Mouse (Mus musculus) neutrophil, adult 5-6 weeks (primary cell): Measurements from ENCODE around the gene Pgm5. TPM values are rescaled to one million over a fixed set of nuclear protein-coding genes. Genes with fewer than 3 reads are reported as not detected.

Experiments used
- ATAC-seq: fragments of 151-379, 151-347 bp; 2 replicates; pipeline ENCODE4 v1.8.0; 2017; ENCODE audit warnings: mild to moderate bottlenecking, moderate TSS enrichment; ENCODE audit not compliant: insufficient number of reproducible peaks, poor library complexity, low FRiP score, severe bottlenecking; ENCODE audit errors: extremely low read depth
- total RNA-seq: library from RNA; stranded (forward); fragments of 200-1000 nt; gene quantifications from 2 replicates; pipeline ENCODE4 v1.2.3, GENCODE M21; 2017

Gene Pgm5
- not detected in 2 replicates for total RNA-seq

GRCm38 (mm10) chr19:24861612-24862451 lies at the start of gene Pgm5:
Gene Pgm5 (minus strand): TSS chr19:24861855.
- ATAC-seq = no peak

GRCm38 (mm10) chr19:24908385-24909155 lies 46.9 kb upstream of the Pgm5 start:
- no peak for ATAC-seq

- no peak for ATAC-seq
Measured at GRCm38 (mm10) chr19:24907655-24908054, 46.0 kb upstream of the Pgm5 start.

- ATAC-seq = no peak
Measured at GRCm38 (mm10) chr19:24902821-24903220, 41.2 kb upstream of the Pgm5 start.

- no peak for ATAC-seq
Measured at GRCm38 (mm10) chr19:24902256-24902655, 40.6 kb upstream of the Pgm5 start.

GRCm38 (mm10) chr19:24901666-24902065 lies 40.0 kb upstream of the Pgm5 start:
- no peak for ATAC-seq

- no peak for ATAC-seq
Measured at GRCm38 (mm10) chr19:24900581-24901220, 39.0 kb upstream of the Pgm5 start, which contains the start of gene Foxd4. Gene Foxd4 (minus strand): TSS chr19:24901197.

GRCm38 (mm10) chr19:24899578-24900544 lies 38.2 kb upstream of the Pgm5 start:
- peak; percentile 61 for ATAC-seq

GRCm38 (mm10) chr19:24898737-24899577 lies 37.3 kb upstream of the Pgm5 start:
- ATAC-seq = no peak

GRCm38 (mm10) chr19:24897896-24898736 lies 36.5 kb upstream of the Pgm5 start:
- ATAC-seq = no peak

GRCm38 (mm10) chr19:24897006-24897895 lies 35.6 kb upstream of the Pgm5 start:
- ATAC-seq = no peak

- ATAC-seq = no peak
Measured at GRCm38 (mm10) chr19:24896536-24896935, 34.9 kb upstream of the Pgm5 start.

GRCm38 (mm10) chr19:24886888-24887287 lies 25.2 kb upstream of the Pgm5 start:
- ATAC-seq = no peak

- peak; percentile 70 for ATAC-seq
Measured at GRCm38 (mm10) chr19:24885504-24885903, 23.8 kb upstream of the Pgm5 start.

GRCm38 (mm10) chr19:24881237-24881636 lies 19.6 kb upstream of the Pgm5 start:
- ATAC-seq = no peak
